Mouse (Mus musculus) liver, embryonic 14.5 days (tissue): Measurements from ENCODE around the gene Megf8. TPM values are rescaled to one million over a fixed set of nuclear protein-coding genes. Genes with fewer than 3 reads are reported as not detected.

ENCODE experiments used
- ATAC-seq: fragments of 200-750 bp; cut with Nextera tagmentation; 2 replicates; pipeline ENCODE4 v1.8.0; 2017; ENCODE audit warnings: moderate number of reproducible peaks, mild to moderate bottlenecking, moderate library complexity; ENCODE audit not compliant: insufficient read depth
- DNase-seq, 3 experiments: peaks; one replicate each; pipeline ENCODE4 v3.0.0-alpha.2; 2012 to 2013; ENCODE audit warnings: low read depth in 3 of 3, low spot score in 3 of 3
- H3K27ac ChIP-seq: fragments of 300-500 bp; sonication (generic); 2 replicates; pipeline ENCODE4 v1.5.1; 2014; ENCODE audit warnings: moderate library complexity, mild to moderate bottlenecking, control low read depth, inconsistent platforms
- H3K27me3 ChIP-seq: fragments of 300-500 bp; sonication (generic); 2 replicates; pipeline ENCODE4 v1.6.1; 2014; ENCODE audit warnings: mild to moderate bottlenecking, low read length, moderate library complexity; ENCODE audit not compliant: control insufficient read depth, insufficient read depth
- H3K36me3 ChIP-seq: fragments of 300-500 bp; sonication (generic); replicated peaks from 2 replicates; pipeline ENCODE4 v1.6.1; 2014; ENCODE audit warnings: low read depth; ENCODE audit not compliant: control insufficient read depth, insufficient read depth
- H3K4me1 ChIP-seq, 2 experiments: fragments of 200-500 bp in 1 of 2; fragments of 300-500 bp in 1 of 2; sonication (generic) in 1 of 2; replicated peaks; 2 replicates each; pipeline ENCODE4 v1.6.1; 2012 to 2014; ENCODE audit warnings: antibody characterized with exemption in 1 of 2, inconsistent platforms in 1 of 2, low read length in 1 of 2; ENCODE audit not compliant: control insufficient read depth in 2 of 2, insufficient read depth in 2 of 2
- H3K4me2 ChIP-seq: fragments of 300-500 bp; sonication (generic); 2 replicates; pipeline ENCODE4 v1.6.1; 2014; ENCODE audit warnings: low read depth, mild to moderate bottlenecking, control low read depth, moderate library complexity
- H3K4me3 ChIP-seq, 2 experiments: fragments of 200-500 bp in 1 of 2; fragments of 300-500 bp in 1 of 2; sonication (generic) in 1 of 2; 2 replicates each; pipeline ENCODE4 v1.5.1; 2012 to 2014; ENCODE audit warnings: low read depth in 2 of 2, low read length in 2 of 2, mild to moderate bottlenecking in 2 of 2, control low read depth in 1 of 2, inconsistent platforms in 1 of 2, moderate library complexity in 1 of 2; ENCODE audit not compliant: insufficient read depth in 1 of 2
- H3K9ac ChIP-seq: fragments of 300-500 bp; sonication (generic); replicated peaks from 2 replicates; pipeline ENCODE4 v1.6.1; 2014; ENCODE audit warnings: mild to moderate bottlenecking, control low read depth, moderate library complexity
- H3K9me3 ChIP-seq: fragments of 300-500 bp; sonication (generic); 2 replicates; pipeline ENCODE4 v1.6.1; 2016; ENCODE audit warnings: low read length, mixed read lengths; ENCODE audit not compliant: control insufficient read depth
- CTCF ChIP-seq: IDR thresholded peaks from 2 replicates; pipeline ENCODE4 v1.5.1; 2016; ENCODE audit warnings: antibody characterized with exemption, low read depth, control low read depth
- EP300 ChIP-seq: IDR thresholded peaks from 2 replicates; pipeline ENCODE4 v1.6.1; 2016; ENCODE audit warnings: antibody characterized with exemption, low read depth
- WGBS: fragments of 180-500 bp; shearing (Covaris S2); extraction: QIAGEN DNeasy Blood & Tissue Kit; methylation state at CpG from one replicate; pipeline ENCODE4 v1.1.7; 2014; ENCODE audit not compliant: insufficient replicate concordance; 5-methylcytosine and 5-hydroxymethylcytosine counted together
- polyA plus RNA-seq, 2 experiments: library from polyadenylated mRNA; depleted of rRNA in 1 of 2; stranded (reverse) in 1 of 2; unstranded in 1 of 2; fragments of >200 nt; fragmentation: Nextera tagmentation in 1 of 2; extraction: Ambion mirVana in 1 of 2; gene quantifications; 2 replicates each; pipeline versions ENCODE4 v1.2.1 to v1.2.3; 2012 to 2014

The Megf8 gene
- polyA plus RNA-seq, 2 experiments = 0.53 to 1.3 TPM

- peaks cover 2% of the 10 kb centered on the region; the same call in 1 of the 2 replicates for H3K36me3 ChIP-seq
- no peak for DNase-seq
- no peak for TF ChIP-seq CTCF
- no peak for TF ChIP-seq EP300
- H3K4me1 ChIP-seq = peaks cover 29 to 41% of the 10 kb centered on the region in 2 experiments
- H3K4me3 ChIP-seq = peak overlapping the region; percentile 68 to 95
- WGBS = 25% methylated on average over 4 of the region's 4 CpGs
- H3K27ac ChIP-seq = peak overlapping the region; percentile 63
- H3K9ac ChIP-seq = peak overlapping the region; percentile 84
- H3K4me2 ChIP-seq = peak overlapping the region; percentile 94
- no peak for ATAC-seq
- H3K27me3 ChIP-seq = no peaks in the 10 kb centered on the region
- no peaks in the 10 kb centered on the region for H3K9me3 ChIP-seq
Observed at GRCm38 (mm10) chr7:25269029-25269428, 47.9 kb upstream of the Megf8 start.

GRCm38 (mm10) chr7:25269545-25270271 lies 47.3 kb upstream of the Megf8 start:
- H3K4me3 ChIP-seq = peak overlapping the region in 1 of 2 experiments; percentile 68; a peak in 2 of 4 replicates
- DNase-seq (no peak), ATAC-seq (no peak)
- H3K9me3 ChIP-seq = no peaks in the 10 kb centered on the region
- no peaks in the 10 kb centered on the region for H3K27me3 ChIP-seq
- peak overlapping the region; percentile 84 for H3K9ac ChIP-seq
- peaks cover 36 to 45% of the 10 kb centered on the region in 2 experiments for H3K4me1 ChIP-seq
- peaks cover 2% of the 10 kb centered on the region; the same call in 1 of the 2 replicates for H3K36me3 ChIP-seq
- peak overlapping the region; percentile 63 for H3K27ac ChIP-seq
- H3K4me2 ChIP-seq = peak overlapping the region; percentile 94
- no peak for TF ChIP-seq CTCF
- 69% methylated on average over 8 of the region's 8 CpGs for WGBS

GRCm38 (mm10) chr7:25270652-25271633 lies 46.0 kb upstream of the Megf8 start:
- Histone ChIP-seq H3K9me3 (no peaks in the 10 kb centered on the region), H3K27ac (no peak overlapping the region), H3K36me3 (peaks cover 2% of the 10 kb centered on the region; the same call in 1 of the 2 replicates), H3K9ac (no peak overlapping the region), H3K4me1 (peaks cover 49 to 57% of the 10 kb centered on the region in 2 experiments), H3K4me3 (no peak overlapping the region), H3K4me2 (no peak overlapping the region; the same call in 1 of the 2 replicates), H3K27me3 (no peaks in the 10 kb centered on the region)
- ATAC-seq = no peak
- TF ChIP-seq CTCF (no peak), EP300 (no peak)
- WGBS = 87% methylated on average over 35 of the region's 35 CpGs
- no peak for DNase-seq

- no peak overlapping the region for H3K9ac ChIP-seq
- peaks cover 48 to 57% of the 10 kb centered on the region in 2 experiments for H3K4me1 ChIP-seq
- H3K36me3 ChIP-seq = peaks cover 2% of the 10 kb centered on the region; the same call in 1 of the 2 replicates
- H3K4me2 ChIP-seq = no peak overlapping the region
- no peak overlapping the region for H3K27ac ChIP-seq
- 88% methylated on average over 30 of the region's 30 CpGs for WGBS
- H3K27me3 ChIP-seq = no peaks in the 10 kb centered on the region
- H3K4me3 ChIP-seq = no peak overlapping the region
- ATAC-seq (no peak), DNase-seq (no peak)
- TF ChIP-seq CTCF (no peak), EP300 (no peak)
- H3K9me3 ChIP-seq = no peaks in the 10 kb centered on the region
Observed at GRCm38 (mm10) chr7:25271651-25272444, 45.1 kb upstream of the Megf8 start.
